Mouse (Mus musculus) ES-Bruce4 (cell line): ENCODE results near the gene Alcam. TPM values are rescaled to one million over a fixed set of nuclear protein-coding genes. Genes with fewer than 3 reads are reported as not detected.

Experiments
- H3K27ac ChIP-seq: 2 replicates; pipeline ENCODE4 v1.5.1; 2012; ENCODE audit warnings: low read length, inconsistent platforms; ENCODE audit not compliant: insufficient read depth
- H3K27me3 ChIP-seq: 2 replicates; pipeline ENCODE4 v1.6.1; 2012; ENCODE audit warnings: mild to moderate bottlenecking, low read length, inconsistent platforms; ENCODE audit not compliant: control insufficient read depth, poor library complexity, insufficient read depth, severe bottlenecking
- H3K36me3 ChIP-seq: 2 replicates; pipeline ENCODE4 v1.6.1; 2012; ENCODE audit warnings: inconsistent platforms, mild to moderate bottlenecking, low read length, moderate library complexity; ENCODE audit not compliant: control insufficient read depth, poor library complexity, insufficient read depth, severe bottlenecking
- H3K4me1 ChIP-seq: one replicate; pipeline ENCODE4 v1.8.1; 2011; ENCODE audit warnings: low read length; ENCODE audit not compliant: control insufficient read depth, insufficient read depth
- H3K4me3 ChIP-seq: 2 replicates; pipeline ENCODE4 v1.5.1; 2011; ENCODE audit warnings: low read depth, mild to moderate bottlenecking, low read length
- H3K9ac ChIP-seq: 2 replicates; pipeline ENCODE4 v1.6.1; 2012; ENCODE audit warnings: low read depth, mild to moderate bottlenecking, inconsistent platforms; ENCODE audit not compliant: poor library complexity, severe bottlenecking
- H3K9me3 ChIP-seq: replicated peaks from 2 replicates; pipeline ENCODE4 v1.6.1; 2012; ENCODE audit warnings: mild to moderate bottlenecking, low read length, inconsistent platforms; ENCODE audit not compliant: control insufficient read depth, poor library complexity, insufficient read depth, severe bottlenecking
- CTCF ChIP-seq: IDR thresholded peaks from one replicate; pipeline ENCODE4 v1.8.1; 2011; ENCODE audit warnings: low read depth, low read length
- EP300 ChIP-seq: IDR thresholded peaks from 2 replicates; pipeline ENCODE4 v1.6.1; 2011; ENCODE audit warnings: low read depth, low read length; ENCODE audit not compliant: insufficient read depth
- POLR2A ChIP-seq: IDR thresholded peaks from one replicate; pipeline ENCODE4 v1.8.1; 2011; ENCODE audit warnings: low read length; ENCODE audit not compliant: insufficient read depth
- polyA plus RNA-seq: library from polyadenylated mRNA; stranded (reverse); fragments of >200 nt; gene quantifications from 2 replicates; pipeline ENCODE4 v1.2.4, GENCODE M21; 2011; ENCODE audit warnings: low read depth; ENCODE audit not compliant: missing spikeins, insufficient read depth, insufficient read length

Gene Alcam
- polyA plus RNA-seq, 1 experiment: 1.3 TPM

- TF ChIP-seq EP300 (no peak), CTCF (no peak), POLR2A (no peak)
- no peaks in the 10 kb centered on the region for H3K27me3 ChIP-seq
- no peak overlapping the region for H3K4me3 ChIP-seq
- H3K27ac ChIP-seq: no peak overlapping the region
- no peaks in the 10 kb centered on the region for H3K4me1 ChIP-seq
- no peaks in the 10 kb centered on the region for H3K9me3 ChIP-seq
- H3K9ac ChIP-seq: no peak overlapping the region
- no peaks in the 10 kb centered on the region for H3K36me3 ChIP-seq
Measured at GRCm38 (mm10) chr16:52405272-52405671, 48.6 kb downstream of the Alcam start.

- no peak overlapping the region for H3K27ac ChIP-seq
- H3K36me3 ChIP-seq: no peaks in the 10 kb centered on the region
- no peak overlapping the region for H3K4me3 ChIP-seq
- H3K4me1 ChIP-seq: no peaks in the 10 kb centered on the region
- no peaks in the 10 kb centered on the region for H3K9me3 ChIP-seq
- TF ChIP-seq POLR2A (no peak), CTCF (no peak), EP300 (no peak)
- no peaks in the 10 kb centered on the region for H3K27me3 ChIP-seq
- H3K9ac ChIP-seq: no peak overlapping the region
Measured at GRCm38 (mm10) chr16:52399112-52399511, 54.8 kb downstream of the Alcam start.

- H3K4me3 ChIP-seq: no peak overlapping the region
- H3K9ac ChIP-seq: no peak overlapping the region
- no peaks in the 10 kb centered on the region for H3K27me3 ChIP-seq
- TF ChIP-seq EP300 (no peak), CTCF (no peak), POLR2A (no peak)
- no peaks in the 10 kb centered on the region for H3K36me3 ChIP-seq
- no peaks in the 10 kb centered on the region for H3K4me1 ChIP-seq
- no peaks in the 10 kb centered on the region for H3K9me3 ChIP-seq
- no peak overlapping the region for H3K27ac ChIP-seq
Measured at GRCm38 (mm10) chr16:52386781-52387300, 67.0 kb downstream of the Alcam start.

- Histone ChIP-seq H3K36me3 (no peaks in the 10 kb centered on the region), H3K4me1 (no peaks in the 10 kb centered on the region), H3K4me3 (no peak overlapping the region), H3K9ac (no peak overlapping the region), H3K27ac (no peak overlapping the region), H3K9me3 (no peaks in the 10 kb centered on the region), H3K27me3 (no peaks in the 10 kb centered on the region)
- no peak for TF ChIP-seq CTCF
- no peak for TF ChIP-seq EP300
- TF ChIP-seq POLR2A: no peak
Measured at GRCm38 (mm10) chr16:52383456-52384185, 70.3 kb downstream of the Alcam start.

GRCm38 (mm10) chr16:52378811-52379597, 74.9 kb downstream of the Alcam start:
- no peaks in the 10 kb centered on the region for H3K27me3 ChIP-seq
- no peak overlapping the region for H3K4me3 ChIP-seq
- no peaks in the 10 kb centered on the region for H3K36me3 ChIP-seq
- no peaks in the 10 kb centered on the region for H3K4me1 ChIP-seq
- TF ChIP-seq POLR2A: no peak
- TF ChIP-seq EP300: no peak
- TF ChIP-seq CTCF: no peak
- no peaks in the 10 kb centered on the region for H3K9me3 ChIP-seq
- no peak overlapping the region for H3K9ac ChIP-seq
- H3K27ac ChIP-seq: no peak overlapping the region

- H3K4me1 ChIP-seq: no peaks in the 10 kb centered on the region
- no peaks in the 10 kb centered on the region for H3K27me3 ChIP-seq
- H3K27ac ChIP-seq: no peak overlapping the region
- TF ChIP-seq POLR2A: no peak
- no peak overlapping the region for H3K9ac ChIP-seq
- no peak overlapping the region for H3K4me3 ChIP-seq
- H3K36me3 ChIP-seq: no peaks in the 10 kb centered on the region
- H3K9me3 ChIP-seq: no peaks in the 10 kb centered on the region
Measured at GRCm38 (mm10) chr16:52376827-52377226, 77.0 kb downstream of the Alcam start.
